Mouse (Mus musculus): Measurements from ENCODE around the gene Tuba3b. TPM values are rescaled to one million over a fixed set of nuclear protein-coding genes. Genes with fewer than 3 reads are reported as not detected.

Tuba3b gene
- polyA plus RNA-seq (2015; fragmentation: Nextera tagmentation; extraction: Ambion mirVana): not detected in 2 replicates

GRCm38 (mm10) chr6:145615666-145616210, at the start of gene Tuba3b:
Tuba3b (plus strand) TSS chr6:145615757.
- Histone ChIP-seq H3K4me2 (no peak within 1 kb of the TSS), H3K36me3 (no peaks in the 10 kb centered on the region), H3K4me1 (replicated peaks) (no peaks in the 10 kb centered on the region), H3K27ac (replicated peaks) (no peak within 1 kb of the TSS), H3K27me3 (no peaks in the 10 kb centered on the region), H3K4me3 (no peak within 1 kb of the TSS), H3K9me3 (no peaks in the 10 kb centered on the region), H3K9ac (no peak within 1 kb of the TSS)
- WGBS: 97% methylated on average over 31 of the region's 31 CpGs
- ATAC-seq (ENCODE audit: low FRiP score, low read depth): no peak

GRCm38 (mm10) chr6:145567296-145567695, 48.3 kb upstream of the Tuba3b start:
- H3K36me3 ChIP-seq: no peaks in the 10 kb centered on the region
- peaks cover 5% of the 10 kb centered on the region; the same call in 1 of the 2 replicates for H3K4me1 ChIP-seq (replicated peaks)
- H3K27ac ChIP-seq (replicated peaks): no peak overlapping the region
- no peak for ATAC-seq (ENCODE audit: low FRiP score, low read depth)
- no peaks in the 10 kb centered on the region for H3K9me3 ChIP-seq
- H3K4me3 ChIP-seq: no peak overlapping the region
- 71% methylated on average over 8 of the region's 8 CpGs for WGBS
- H3K27me3 ChIP-seq: no peaks in the 10 kb centered on the region
- H3K4me2 ChIP-seq: no peak overlapping the region
- H3K9ac ChIP-seq: no peak overlapping the region

GRCm38 (mm10) chr6:145567832-145568231, 47.7 kb upstream of the Tuba3b start:
- H3K9me3 ChIP-seq: no peaks in the 10 kb centered on the region
- no peaks in the 10 kb centered on the region for H3K36me3 ChIP-seq
- H3K4me1 ChIP-seq (replicated peaks): peaks cover 5% of the 10 kb centered on the region; the same call in 1 of the 2 replicates
- ATAC-seq (ENCODE audit: low FRiP score, low read depth): no peak
- no peak overlapping the region for H3K4me2 ChIP-seq
- 89% methylated on average over 3 of the region's 3 CpGs for WGBS
- no peak overlapping the region for H3K9ac ChIP-seq
- no peak overlapping the region for H3K27ac ChIP-seq (replicated peaks)
- H3K27me3 ChIP-seq: no peaks in the 10 kb centered on the region
- H3K4me3 ChIP-seq: no peak overlapping the region

- Histone ChIP-seq H3K27ac (replicated peaks) (no peak overlapping the region), H3K4me2 (no peak overlapping the region), H3K36me3 (no peaks in the 10 kb centered on the region), H3K4me3 (no peak overlapping the region), H3K27me3 (no peaks in the 10 kb centered on the region), H3K9ac (no peak overlapping the region), H3K4me1 (replicated peaks) (peaks cover 5% of the 10 kb centered on the region; the same call in 1 of the 2 replicates), H3K9me3 (no peaks in the 10 kb centered on the region)
- ATAC-seq (ENCODE audit: low FRiP score, low read depth): no peak
- 88% methylated on average over 3 of the region's 3 CpGs for WGBS
Observed at GRCm38 (mm10) chr6:145568701-145569100, 46.9 kb upstream of the Tuba3b start.

GRCm38 (mm10) chr6:145573250-145574013, 42.1 kb upstream of the Tuba3b start:
- Histone ChIP-seq H3K9ac (no peak overlapping the region), H3K4me1 (replicated peaks) (peaks cover 2% of the 10 kb centered on the region), H3K4me3 (no peak overlapping the region), H3K27ac (replicated peaks) (no peak overlapping the region), H3K27me3 (no peaks in the 10 kb centered on the region), H3K9me3 (no peaks in the 10 kb centered on the region), H3K36me3 (no peaks in the 10 kb centered on the region), H3K4me2 (no peak overlapping the region)
- WGBS: 79% methylated on average over 6 of the region's 6 CpGs
- ATAC-seq (ENCODE audit: low FRiP score, low read depth): no peak

- Histone ChIP-seq H3K4me3 (no peak overlapping the region), H3K27me3 (no peaks in the 10 kb centered on the region), H3K9ac (no peak overlapping the region), H3K36me3 (no peaks in the 10 kb centered on the region), H3K4me1 (replicated peaks) (peaks cover 13% of the 10 kb centered on the region), H3K27ac (replicated peaks) (no peak overlapping the region), H3K4me2 (no peak overlapping the region), H3K9me3 (no peaks in the 10 kb centered on the region)
- ATAC-seq (ENCODE audit: low FRiP score, low read depth): no peak
- 92% methylated on average over 4 of the region's 4 CpGs for WGBS
Observed at GRCm38 (mm10) chr6:145576762-145577161, 38.8 kb upstream of the Tuba3b start.

- no peak overlapping the region for H3K4me2 ChIP-seq
- WGBS: 39% methylated on average over 10 of the region's 10 CpGs
- peak; percentile 72; the same call in 1 of the 2 replicates for ATAC-seq (ENCODE audit: low FRiP score, low read depth)
Observed at GRCm38 (mm10) chr6:145578457-145579185, 36.9 kb upstream of the Tuba3b start.

GRCm38 (mm10) chr6:145579761-145580160, 35.8 kb upstream of the Tuba3b start:
- Histone ChIP-seq H3K27ac (replicated peaks) (no peak overlapping the region), H3K4me1 (replicated peaks) (peaks cover 13% of the 10 kb centered on the region), H3K9ac (no peak overlapping the region), H3K36me3 (no peaks in the 10 kb centered on the region), H3K9me3 (no peaks in the 10 kb centered on the region), H3K27me3 (no peaks in the 10 kb centered on the region), H3K4me2 (no peak overlapping the region), H3K4me3 (no peak overlapping the region)
- WGBS: 84% methylated on average over 3 of the region's 3 CpGs
- no peak for ATAC-seq (ENCODE audit: low FRiP score, low read depth)

More at GRCm38 (mm10) chr6:145578457-145579185, 36.9 kb upstream of the Tuba3b start:
- Histone ChIP-seq H3K27ac (replicated peaks) (peak overlapping the region; percentile 61), H3K9me3 (no peaks in the 10 kb centered on the region), H3K4me1 (replicated peaks) (peaks cover 13% of the 10 kb centered on the region), H3K36me3 (no peaks in the 10 kb centered on the region), H3K9ac (no peak overlapping the region), H3K27me3 (no peaks in the 10 kb centered on the region), H3K4me3 (no peak overlapping the region)

- Histone ChIP-seq H3K4me3 (no peak overlapping the region), H3K9me3 (no peaks in the 10 kb centered on the region), H3K4me1 (replicated peaks) (peaks cover 22% of the 10 kb centered on the region), H3K4me2 (no peak overlapping the region), H3K27me3 (no peaks in the 10 kb centered on the region), H3K9ac (no peak overlapping the region), H3K36me3 (no peaks in the 10 kb centered on the region), H3K27ac (replicated peaks) (no peak overlapping the region)
- 59% methylated on average over 10 of the region's 10 CpGs for WGBS
- ATAC-seq (ENCODE audit: low FRiP score, low read depth): no peak
Observed at GRCm38 (mm10) chr6:145581366-145582170, 34.0 kb upstream of the Tuba3b start.

- H3K9ac ChIP-seq: no peak overlapping the region
- H3K4me2 ChIP-seq: peak overlapping the region; percentile 38
- H3K27me3 ChIP-seq: no peaks in the 10 kb centered on the region
- 41% methylated on average over 21 of the region's 21 CpGs for WGBS
- peak overlapping the region; percentile 64 for H3K27ac ChIP-seq (replicated peaks)
- H3K9me3 ChIP-seq: no peaks in the 10 kb centered on the region
- no peaks in the 10 kb centered on the region for H3K36me3 ChIP-seq
- H3K4me3 ChIP-seq: no peak overlapping the region
- peak; percentile 80 for ATAC-seq (ENCODE audit: low FRiP score, low read depth)
- peaks cover 13% of the 10 kb centered on the region for H3K4me1 ChIP-seq (replicated peaks)
Observed at GRCm38 (mm10) chr6:145585052-145585973, 30.2 kb upstream of the Tuba3b start.
